ENCODE assay signal across 8 mouse cellular contexts in the genomic region with DNA sequence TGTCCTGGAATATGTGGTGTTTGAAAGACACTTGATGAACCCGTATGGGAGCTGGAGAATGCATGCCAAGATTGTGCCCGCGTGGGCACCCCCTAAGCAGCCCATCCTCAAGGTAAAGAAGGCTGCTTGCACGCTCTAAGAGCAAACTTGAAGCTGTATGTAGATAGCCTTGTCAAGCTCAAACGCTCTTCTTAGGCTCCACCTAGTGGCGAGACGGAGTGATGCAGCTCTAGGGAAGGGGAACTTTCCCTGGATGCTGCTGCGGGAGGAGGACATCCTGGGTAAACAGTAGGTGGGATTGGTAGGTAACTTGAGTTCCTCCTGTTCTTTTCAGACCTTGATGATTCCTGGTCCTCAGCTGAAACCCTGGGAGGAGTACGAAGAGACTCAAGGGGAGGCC. TPM values are rescaled to one million over a fixed set of nuclear protein-coding genes. Genes with fewer than 3 reads are reported as not detected.
DNase-seq lines count a peak whose midpoint lies in the region; ATAC-seq and TF ChIP-seq lines count a peak whose summit lies in the region.

No protein-coding gene starts in this region.

- peak; percentile 85 for DNase-seq in hindbrain, embryonic 14.5 days (ENCODE audit: low spot score)
- peak; percentile 69 for DNase-seq in adrenal gland, postnatal 14 days
- peak; percentile 53 to 75 for DNase-seq in left cerebral cortex, postnatal 14 days (ENCODE audit: low spot score in 2 of 2)
- peak; percentile 74 for DNase-seq in thymus, postnatal 4 days

- H3K9ac ChIP-seq in hindbrain, embryonic 14.5 days, result no peak overlapping the region
- H3K9ac ChIP-seq in hindbrain, embryonic 13.5 days, result no peak overlapping the region

- TF ChIP-seq CTCF in E14TG2a.4 (conservative IDR thresholded peaks at IDR 0.05; ENCODE audit: low read length), result peak; percentile 95

- H3K27ac ChIP-seq in hindbrain, embryonic 14.5 days, result no peak overlapping the region
- H3K27ac ChIP-seq in hindbrain, embryonic 13.5 days, result no peak overlapping the region

- no peak overlapping the region for H3K4me2 ChIP-seq in hindbrain, embryonic 14.5 days (replicated peaks)
- no peak overlapping the region for H3K4me2 ChIP-seq in hindbrain, embryonic 13.5 days

- no peak overlapping the region for H3K4me3 ChIP-seq in hindbrain, embryonic 14.5 days (replicated peaks; ENCODE audit: low read length)
- H3K4me3 ChIP-seq in hindbrain, embryonic 13.5 days, result no peak overlapping the region
- H3K4me3 ChIP-seq in E14TG2a.4 (replicated peaks; ENCODE audit: low read length), result no peak overlapping the region

- H3K27me3 ChIP-seq in hindbrain, embryonic 14.5 days (ENCODE audit: control insufficient read depth, insufficient read depth, low read length), result no peaks in the 10 kb centered on the region
- no peaks in the 10 kb centered on the region for H3K27me3 ChIP-seq in hindbrain, embryonic 13.5 days
- no peaks in the 10 kb centered on the region for H3K27me3 ChIP-seq in E14TG2a.4 (ENCODE audit: insufficient read depth, low read length)

- H3K9me3 ChIP-seq in hindbrain, embryonic 14.5 days (ENCODE audit: control insufficient read depth, low read length), result no peaks in the 10 kb centered on the region
- no peaks in the 10 kb centered on the region for H3K9me3 ChIP-seq in hindbrain, embryonic 13.5 days
- no peaks in the 10 kb centered on the region for H3K9me3 ChIP-seq in E14TG2a.4 (ENCODE audit: low read length)

- H3K36me3 ChIP-seq in hindbrain, embryonic 14.5 days (replicated peaks; ENCODE audit: control insufficient read depth, insufficient read depth), result peaks cover 55% of the 10 kb centered on the region
- H3K36me3 ChIP-seq in hindbrain, embryonic 13.5 days, result peaks cover 63% of the 10 kb centered on the region
- H3K36me3 ChIP-seq in E14TG2a.4 (ENCODE audit: insufficient read depth, low read length), result peaks cover 93% of the 10 kb centered on the region

- ATAC-seq in hindbrain, embryonic 14.5 days (ENCODE audit: low FRiP score), result no peak
- ATAC-seq in hindbrain, embryonic 13.5 days (ENCODE audit: low FRiP score), result no peak
- ATAC-seq in frontal cortex, adult (ENCODE audit: low TSS enrichment), result peak; percentile 85
- peak; percentile 69 for ATAC-seq in neutrophil, adult 5-6 weeks (ENCODE audit: extremely low read depth, insufficient number of reproducible peaks, low FRiP score, poor library complexity, severe bottlenecking)

- intact Hi-C loops in left cerebral cortex, postnatal 14 days (cut with DNase I), result no loop called here

- H3K4me1 ChIP-seq in hindbrain, embryonic 14.5 days (replicated peaks; ENCODE audit: control insufficient read depth, insufficient read depth, low read length), result no peaks in the 10 kb centered on the region
- no peaks in the 10 kb centered on the region for H3K4me1 ChIP-seq in hindbrain, embryonic 13.5 days (replicated peaks)
- H3K4me1 ChIP-seq in E14TG2a.4 (replicated peaks; ENCODE audit: low read depth, low read length), result peaks cover 80% of the 10 kb centered on the region

- 25% methylated on average over 9 of the region's 9 CpGs for WGBS in hindbrain, embryonic 14.5 days
- 28% methylated on average over 9 of the region's 9 CpGs for WGBS in hindbrain, embryonic 13.5 days

RNA-seq across cellular contexts. Expression of gene Mrpl45, which starts 12.6 kb away (rescaled TPM):
- 32.8 and 37.3 TPM in 2 replicates for polyA plus RNA-seq in hindbrain, embryonic 14.5 days (2014; fragmentation: Nextera tagmentation; extraction: Ambion mirVana)
- 38.4 and 39.0 TPM in 2 replicates for polyA plus RNA-seq in hindbrain, embryonic 13.5 days (2015; fragmentation: Nextera tagmentation; extraction: Ambion mirVana)
- total RNA-seq in adrenal gland, postnatal 14 days (2021), result 43.5 and 46.0 TPM in 2 replicates
- total RNA-seq in left cerebral cortex, postnatal 14 days (2021), result 10 to 100 TPM; 18.2 to 20.7 TPM
- 10.2 and 11.3 TPM in 2 replicates for total RNA-seq in neutrophil, adult 5-6 weeks (2017)

RNA-seq across cellular contexts. Expression of gene Gpr179, which starts 23.7 kb away (rescaled TPM):
- polyA plus RNA-seq in hindbrain, embryonic 14.5 days (2014; fragmentation: Nextera tagmentation; extraction: Ambion mirVana), result 0.23 and 0.50 TPM in 2 replicates
- polyA plus RNA-seq in hindbrain, embryonic 13.5 days (2015; fragmentation: Nextera tagmentation; extraction: Ambion mirVana), result 0.16 and 0.25 TPM in 2 replicates
- 2.8 and 3.3 TPM in 2 replicates for total RNA-seq in adrenal gland, postnatal 14 days (2021)
- total RNA-seq in left cerebral cortex, postnatal 14 days (2021), result under 1 TPM; 0.18 to 0.19 TPM
- total RNA-seq in neutrophil, adult 5-6 weeks (2017), result 0.12 TPM in 1 of 2 replicates, not detected in the other

RNA-seq across cellular contexts. Expression of gene Socs7, which starts 34.2 kb away (rescaled TPM):
- 6.4 and 6.7 TPM in 2 replicates for polyA plus RNA-seq in hindbrain, embryonic 14.5 days (2014; fragmentation: Nextera tagmentation; extraction: Ambion mirVana)
- 8.4 and 9.2 TPM in 2 replicates for polyA plus RNA-seq in hindbrain, embryonic 13.5 days (2015; fragmentation: Nextera tagmentation; extraction: Ambion mirVana)
- 18.3 TPM in 2 replicates for total RNA-seq in adrenal gland, postnatal 14 days (2021)
- 10 to 100 TPM; 88.1 to 90.7 TPM for total RNA-seq in left cerebral cortex, postnatal 14 days (2021)
- 12.8 and 13.6 TPM in 2 replicates for total RNA-seq in neutrophil, adult 5-6 weeks (2017)

RNA-seq across cellular contexts. Expression of gene Npepps, which starts 47.7 kb away (rescaled TPM):
- polyA plus RNA-seq in hindbrain, embryonic 14.5 days (2014; fragmentation: Nextera tagmentation; extraction: Ambion mirVana), result 132 and 144 TPM in 2 replicates
- polyA plus RNA-seq in hindbrain, embryonic 13.5 days (2015; fragmentation: Nextera tagmentation; extraction: Ambion mirVana), result 154 and 156 TPM in 2 replicates
- 73.2 and 74.2 TPM in 2 replicates for total RNA-seq in adrenal gland, postnatal 14 days (2021)
- total RNA-seq in left cerebral cortex, postnatal 14 days (2021), result 100 to 1,000 TPM; 134 to 144 TPM
- total RNA-seq in neutrophil, adult 5-6 weeks (2017), result 51.1 and 52.1 TPM in 2 replicates

Comparison
In these comparisons a context has a peak if more than half of its experiments do, and no peak if none do; other contexts are left out.
1. ATAC-seq: peak in frontal cortex, adult (single experiment) and neutrophil, adult 5-6 weeks (single experiment); none in hindbrain, embryonic 14.5 days (single experiment) and hindbrain, embryonic 13.5 days (single experiment).
2. Peak in every context shown above with its lines, with median percentiles within 50 percentile points of each other: DNase-seq.